Mouse (Mus musculus) MEL (cell line): ENCODE data around the gene Pmfbp1.

Experiments
- CTCF ChIP-seq, 3 experiments: IDR thresholded peaks in 2 of 3; conservative IDR thresholded peaks in 1 of 3; 2 replicates each; pipeline ENCODE4 v1.5.1; 2011 to 2012; ENCODE audit warnings: low read length in 3 of 3, low read depth in 2 of 3, mild to moderate bottlenecking in 2 of 3, improper control_type of control experiment in 1 of 3, inconsistent platforms in 1 of 3, mixed read lengths in 1 of 3, moderate library complexity in 1 of 3; ENCODE audit not compliant: control insufficient read depth in 1 of 3, insufficient read depth in 1 of 3, poor library complexity in 1 of 3, severe bottlenecking in 1 of 3
- ETS1 ChIP-seq: IDR thresholded peaks from 2 replicates; pipeline ENCODE4 v1.6.1; 2012; ENCODE audit warnings: low read depth, mild to moderate bottlenecking, inconsistent platforms, low read length, improper control_type of control experiment, moderate library complexity
- GATA1 ChIP-seq: IDR thresholded peaks from 2 replicates; pipeline ENCODE4 v1.6.1; 2011; ENCODE audit warnings: low read depth, low read length, improper control_type of control experiment
- POLR2A ChIP-seq, 2 experiments: IDR thresholded peaks; 2 replicates each; pipeline ENCODE4 v1.6.1; 2011 to 2012; ENCODE audit warnings: low read length in 2 of 2, mild to moderate bottlenecking in 2 of 2, control low read depth in 1 of 2, improper control_type of control experiment in 1 of 2, low read depth in 1 of 2, moderate library complexity in 1 of 2; ENCODE audit not compliant: control insufficient read depth in 1 of 2, insufficient read depth in 1 of 2, poor library complexity in 1 of 2

GRCm38 (mm10) chr8:109544049-109544448, 50.2 kb downstream of the Pmfbp1 start:
- TF ChIP-seq GATA1: no peak
- TF ChIP-seq POLR2A (IDR thresholded peaks at IDR 0.05; ENCODE audit: control insufficient read depth in 1 of 2, insufficient read depth in 1 of 2, low read depth in 1 of 2, low read length in 2 of 2, poor library complexity in 1 of 2): no peak
- no peak for TF ChIP-seq ETS1
- TF ChIP-seq CTCF (IDR thresholded peaks at IDR 0.05 in 2 of 3, conservative IDR thresholded peaks at IDR 0.05 in 1 of 3; ENCODE audit: control insufficient read depth in 1 of 3, insufficient read depth in 1 of 3, low read depth in 2 of 3, low read length in 3 of 3, poor library complexity in 1 of 3, severe bottlenecking in 1 of 3): no peak
